Mouse (Mus musculus): ENCODE data around the gene Tgif1. TPM values are rescaled to one million over a fixed set of nuclear protein-coding genes. Genes with fewer than 3 reads are reported as not detected.
A peak's percentile ranks its signal among the peaks of the same experiment; 100 is the strongest.

Tgif1 gene
- polyA plus RNA-seq, 1 experiment, result 26.4 TPM

DNA sequence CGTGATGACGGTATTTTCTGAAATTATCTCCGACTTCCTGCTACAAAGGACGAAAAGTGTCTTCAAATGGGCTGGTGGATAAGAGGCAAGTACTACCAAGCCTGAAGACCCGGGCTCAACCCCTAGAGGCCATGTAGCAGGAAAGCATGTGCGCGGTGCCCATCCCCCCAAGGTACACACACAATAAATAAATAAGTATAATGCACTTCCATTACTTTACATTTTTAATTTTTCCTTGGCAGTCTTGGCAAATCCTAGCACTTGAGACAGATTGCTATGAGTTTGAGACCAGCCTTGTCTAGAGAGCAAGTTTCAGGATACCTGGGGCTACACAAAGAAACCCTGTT lies 20.4 kb upstream of the Tgif1 start:
- no peak overlapping the region for H3K4me3 ChIP-seq (ENCODE audit: low read depth, low read length)
- TF ChIP-seq POLR2A (IDR thresholded peaks at IDR 0.05; ENCODE audit: low read depth, low read length), result no peak
- TF ChIP-seq CTCF (IDR thresholded peaks at IDR 0.05; ENCODE audit: extremely low read depth, insufficient read length, insufficient replicate concordance, low read depth, low read length), result no peak
- H3K27ac ChIP-seq (ENCODE audit: insufficient read depth, low read depth, low read length), result no peak overlapping the region
- H3K27me3 ChIP-seq (ENCODE audit: control insufficient read depth, insufficient read depth, low read length), result no peaks in the 10 kb centered on the region
- H3K4me1 ChIP-seq (ENCODE audit: control insufficient read depth, insufficient read depth, insufficient read length, low read length), result no peaks in the 10 kb centered on the region
- no peaks in the 10 kb centered on the region for H3K36me3 ChIP-seq (ENCODE audit: control insufficient read depth, insufficient read depth, low read length)
- 38% methylated on average over 7 of the region's 7 CpGs for WGBS

GRCm38 (mm10) chr17:70872936-70873777 lies 19.8 kb upstream of the Tgif1 start:
- no peak for TF ChIP-seq POLR2A (IDR thresholded peaks at IDR 0.05; ENCODE audit: low read depth, low read length)
- no peak for TF ChIP-seq CTCF (IDR thresholded peaks at IDR 0.05; ENCODE audit: extremely low read depth, insufficient read length, insufficient replicate concordance, low read depth, low read length)
- H3K4me3 ChIP-seq (ENCODE audit: low read depth, low read length), result peak overlapping the region; percentile 24
- WGBS, result 35% methylated on average over 21 of the region's 21 CpGs

GRCm38 (mm10) chr17:70872094-70872929 lies 19.0 kb upstream of the Tgif1 start:
- TF ChIP-seq POLR2A (IDR thresholded peaks at IDR 0.05; ENCODE audit: low read depth, low read length) (no peak), CTCF (IDR thresholded peaks at IDR 0.05; ENCODE audit: extremely low read depth, insufficient read length, insufficient replicate concordance, low read depth, low read length) (no peak)
- Histone ChIP-seq H3K4me3 (ENCODE audit: low read depth, low read length) (no peak overlapping the region), H3K4me1 (ENCODE audit: control insufficient read depth, insufficient read depth, insufficient read length, low read length) (no peaks in the 10 kb centered on the region), H3K27ac (ENCODE audit: insufficient read depth, low read depth, low read length) (no peak overlapping the region), H3K36me3 (ENCODE audit: control insufficient read depth, insufficient read depth, low read length) (no peaks in the 10 kb centered on the region), H3K27me3 (ENCODE audit: control insufficient read depth, insufficient read depth, low read length) (no peaks in the 10 kb centered on the region)
- WGBS, result 63% methylated on average over 14 of the region's 14 CpGs

More at GRCm38 (mm10) chr17:70872936-70873777, 19.8 kb upstream of the Tgif1 start:
- no peaks in the 10 kb centered on the region for H3K27me3 ChIP-seq (ENCODE audit: control insufficient read depth, insufficient read depth, low read length)
- no peaks in the 10 kb centered on the region for H3K4me1 ChIP-seq (ENCODE audit: control insufficient read depth, insufficient read depth, insufficient read length, low read length)
- no peak overlapping the region for H3K27ac ChIP-seq (ENCODE audit: insufficient read depth, low read depth, low read length)
- H3K36me3 ChIP-seq (ENCODE audit: control insufficient read depth, insufficient read depth, low read length), result no peaks in the 10 kb centered on the region

- TF ChIP-seq POLR2A (IDR thresholded peaks at IDR 0.05; ENCODE audit: low read depth, low read length) (no peak), CTCF (IDR thresholded peaks at IDR 0.05; ENCODE audit: extremely low read depth, insufficient read length, insufficient replicate concordance, low read depth, low read length) (no peak)
- WGBS, result 78% methylated on average over 5 of the region's 5 CpGs
- no peaks in the 10 kb centered on the region for H3K27me3 ChIP-seq (ENCODE audit: control insufficient read depth, insufficient read depth, low read length)
- no peaks in the 10 kb centered on the region for H3K36me3 ChIP-seq (ENCODE audit: control insufficient read depth, insufficient read depth, low read length)
- no peak overlapping the region for H3K27ac ChIP-seq (ENCODE audit: insufficient read depth, low read depth, low read length)
- H3K4me1 ChIP-seq (ENCODE audit: control insufficient read depth, insufficient read depth, insufficient read length, low read length), result no peaks in the 10 kb centered on the region
- H3K4me3 ChIP-seq (ENCODE audit: low read depth, low read length), result no peak overlapping the region
Measured at GRCm38 (mm10) chr17:70871676-70872075, 18.3 kb upstream of the Tgif1 start.

GRCm38 (mm10) chr17:70870581-70870980 lies 17.2 kb upstream of the Tgif1 start:
- peaks cover 7% of the 10 kb centered on the region; the same call in 1 of the 2 replicates for H3K4me1 ChIP-seq (ENCODE audit: control insufficient read depth, insufficient read depth, insufficient read length, low read length)
- H3K4me3 ChIP-seq (ENCODE audit: low read depth, low read length), result no peak overlapping the region
- H3K27me3 ChIP-seq (ENCODE audit: control insufficient read depth, insufficient read depth, low read length), result no peaks in the 10 kb centered on the region
- no peak overlapping the region for H3K27ac ChIP-seq (ENCODE audit: insufficient read depth, low read depth, low read length)
- WGBS, result 93% methylated on average over 4 of the region's 4 CpGs
- TF ChIP-seq CTCF (IDR thresholded peaks at IDR 0.05; ENCODE audit: extremely low read depth, insufficient read length, insufficient replicate concordance, low read depth, low read length), result no peak
- no peak for TF ChIP-seq POLR2A (IDR thresholded peaks at IDR 0.05; ENCODE audit: low read depth, low read length)
- H3K36me3 ChIP-seq (ENCODE audit: control insufficient read depth, insufficient read depth, low read length), result no peaks in the 10 kb centered on the region

- WGBS, result 81% methylated on average over 5 of the region's 5 CpGs
- TF ChIP-seq CTCF (IDR thresholded peaks at IDR 0.05; ENCODE audit: extremely low read depth, insufficient read length, insufficient replicate concordance, low read depth, low read length), result no peak
- no peak for TF ChIP-seq POLR2A (IDR thresholded peaks at IDR 0.05; ENCODE audit: low read depth, low read length)
Measured at GRCm38 (mm10) chr17:70868577-70869229, 15.4 kb upstream of the Tgif1 start.

More at GRCm38 (mm10) chr17:70868577-70869229, 15.4 kb upstream of the Tgif1 start:
- Histone ChIP-seq H3K4me1 (ENCODE audit: control insufficient read depth, insufficient read depth, insufficient read length, low read length) (peaks cover 9% of the 10 kb centered on the region; the same call in 1 of the 2 replicates), H3K27ac (ENCODE audit: insufficient read depth, low read depth, low read length) (no peak overlapping the region), H3K36me3 (ENCODE audit: control insufficient read depth, insufficient read depth, low read length) (no peaks in the 10 kb centered on the region), H3K4me3 (ENCODE audit: low read depth, low read length) (no peak overlapping the region), H3K27me3 (ENCODE audit: control insufficient read depth, insufficient read depth, low read length) (no peaks in the 10 kb centered on the region)

Data from small intestine, adult 2 months (tissue).